Mouse (Mus musculus) lung, adult 2 months (tissue): ENCODE measurements around the gene Ubn1.

ENCODE experiments used
- CTCF ChIP-seq: fragments of 200-500 bp; IDR thresholded peaks from 2 replicates; pipeline ENCODE4 v1.5.1; 2011; ENCODE audit warnings: mild to moderate bottlenecking, low read length, control low read depth; ENCODE audit not compliant: insufficient read depth
- POLR2A ChIP-seq: fragments of 200-500 bp; IDR thresholded peaks from 2 replicates; pipeline ENCODE4 v1.6.1; 2011; ENCODE audit warnings: low read depth, mild to moderate bottlenecking, control low read depth, low read length, borderline replicate concordance; ENCODE audit errors: extremely low read depth

DNA sequence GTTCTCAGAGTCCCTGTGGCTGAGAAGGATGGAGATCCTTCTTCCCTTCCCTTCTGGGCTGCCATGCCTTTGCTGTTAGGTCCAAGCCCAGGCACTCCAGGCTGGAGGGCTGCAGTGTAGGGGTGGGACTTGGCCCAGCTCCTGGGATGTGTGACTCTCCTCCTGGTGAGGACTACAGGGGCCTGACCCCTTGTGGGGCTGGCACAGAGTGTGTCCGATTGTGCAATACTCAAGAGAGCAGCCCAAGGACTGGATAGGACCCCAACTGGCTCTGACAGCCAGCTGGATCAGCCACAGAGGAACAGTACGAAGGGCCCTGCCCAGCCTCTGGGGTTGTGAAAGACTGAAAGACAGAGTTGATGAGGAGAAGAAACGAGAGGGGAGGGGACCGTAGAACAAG, 80.9 kb downstream of the Ubn1 start:
- no peak for TF ChIP-seq POLR2A
- TF ChIP-seq CTCF = no peak
